Mouse (Mus musculus) neural tube, embryonic 13.5 days (tissue): ENCODE measurements around the gene Inhbc. TPM values are rescaled to one million over a fixed set of nuclear protein-coding genes. Genes with fewer than 3 reads are reported as not detected.
A peak's percentile ranks its signal among the peaks of the same experiment; 100 is the strongest.

Experiments
- ATAC-seq: fragments of 200-750 bp; cut with Nextera tagmentation; 2 replicates; pipeline ENCODE4 v1.8.0; 2017; ENCODE audit warnings: low read depth, mild to moderate bottlenecking, moderate TSS enrichment, moderate library complexity
- H3K27ac ChIP-seq: fragments of 300-500 bp; sonication (generic); replicated peaks from 2 replicates; pipeline ENCODE4 v1.5.1; 2015; ENCODE audit warnings: moderate library complexity, mild to moderate bottlenecking, inconsistent platforms
- H3K27me3 ChIP-seq: fragments of 300-500 bp; sonication (generic); 2 replicates; pipeline ENCODE4 v1.6.1; 2015; ENCODE audit warnings: mild to moderate bottlenecking, inconsistent platforms
- H3K36me3 ChIP-seq: fragments of 300-500 bp; sonication (generic); 2 replicates; pipeline ENCODE4 v1.6.1; 2015; ENCODE audit warnings: mild to moderate bottlenecking, inconsistent platforms
- H3K4me1 ChIP-seq: fragments of 300-500 bp; sonication (generic); replicated peaks from 2 replicates; pipeline ENCODE4 v1.6.1; 2015; ENCODE audit warnings: inconsistent platforms
- H3K4me2 ChIP-seq: fragments of 300-500 bp; sonication (generic); 2 replicates; pipeline ENCODE4 v1.6.1; 2015; ENCODE audit warnings: inconsistent platforms, mild to moderate bottlenecking, moderate library complexity
- H3K4me3 ChIP-seq: fragments of 300-500 bp; sonication (generic); 2 replicates; pipeline ENCODE4 v1.5.1; 2015; ENCODE audit warnings: mild to moderate bottlenecking, inconsistent platforms
- H3K9ac ChIP-seq: fragments of 300-500 bp; sonication (generic); 2 replicates; pipeline ENCODE4 v1.6.1; 2015; ENCODE audit warnings: moderate library complexity, mild to moderate bottlenecking, inconsistent platforms
- H3K9me3 ChIP-seq: fragments of 300-500 bp; sonication (generic); 2 replicates; pipeline ENCODE4 v1.6.1; 2016; ENCODE audit warnings: inconsistent platforms
- WGBS: fragments of 180-500 bp; shearing (Covaris S2); methylation state at CpG from one replicate; pipeline ENCODE4 v1.1.7; 2015; 5-methylcytosine and 5-hydroxymethylcytosine counted together
- polyA plus RNA-seq: library from polyadenylated mRNA; unstranded; fragments of >200 nt; fragmentation: Nextera tagmentation; extraction: Ambion mirVana; gene quantifications from 2 replicates; pipeline ENCODE4 v1.2.1, GENCODE M21; 2015

Inhbc gene
- polyA plus RNA-seq, 1 experiment from 2014 or later, result not detected

GRCm38 (mm10) chr10:127379654-127380053 is 9.4 kb upstream of the Inhbc start:
- WGBS, result 80% methylated on average over 8 of the region's 8 CpGs
- Histone ChIP-seq H3K4me2 (peak overlapping the region; percentile 57), H3K27ac (peak overlapping the region; percentile 96), H3K4me1 (peaks cover 26% of the 10 kb centered on the region), H3K4me3 (peak overlapping the region; percentile 71), H3K9ac (peak overlapping the region; percentile 91; the same call in 1 of the 2 replicates), H3K36me3 (no peaks in the 10 kb centered on the region), H3K27me3 (no peaks in the 10 kb centered on the region), H3K9me3 (no peaks in the 10 kb centered on the region)
- ATAC-seq, result no peak

GRCm38 (mm10) chr10:127377700-127378099 is 7.5 kb upstream of the Inhbc start:
- H3K4me2 ChIP-seq, result no peak overlapping the region
- no peak overlapping the region for H3K27ac ChIP-seq
- H3K4me1 ChIP-seq, result peaks cover 16% of the 10 kb centered on the region
- no peak for ATAC-seq
- WGBS, result 79% methylated on average over 3 of the region's 3 CpGs
- H3K36me3 ChIP-seq, result no peaks in the 10 kb centered on the region
- no peaks in the 10 kb centered on the region for H3K27me3 ChIP-seq
- H3K9ac ChIP-seq, result no peak overlapping the region
- H3K9me3 ChIP-seq, result no peaks in the 10 kb centered on the region
- no peak overlapping the region for H3K4me3 ChIP-seq

- Histone ChIP-seq H3K4me1 (no peaks in the 10 kb centered on the region), H3K27ac (no peak overlapping the region), H3K9ac (no peak overlapping the region), H3K4me2 (no peak overlapping the region), H3K27me3 (no peaks in the 10 kb centered on the region), H3K36me3 (no peaks in the 10 kb centered on the region), H3K9me3 (no peaks in the 10 kb centered on the region), H3K4me3 (no peak overlapping the region)
- WGBS, result 67% methylated on average over 2 of the region's 2 CpGs
- ATAC-seq, result no peak
Observed at GRCm38 (mm10) chr10:127371023-127371422, 792 bp upstream of the Inhbc start.

- WGBS, result 79% methylated on average over 2 of the region's 2 CpGs
Observed at GRCm38 (mm10) chr10:127368273-127368672, 2.0 kb downstream of the Inhbc start.

GRCm38 (mm10) chr10:127367116-127367515 is 3.1 kb downstream of the Inhbc start:
- Histone ChIP-seq H3K4me1 (no peaks in the 10 kb centered on the region), H3K9ac (no peak overlapping the region), H3K27me3 (no peaks in the 10 kb centered on the region), H3K36me3 (no peaks in the 10 kb centered on the region), H3K4me2 (no peak overlapping the region), H3K9me3 (no peaks in the 10 kb centered on the region), H3K27ac (no peak overlapping the region), H3K4me3 (no peak overlapping the region)
- 76% methylated on average over 5 of the region's 5 CpGs for WGBS
- no peak for ATAC-seq

More at GRCm38 (mm10) chr10:127368273-127368672, 2.0 kb downstream of the Inhbc start:
- H3K27me3 ChIP-seq, result no peaks in the 10 kb centered on the region
- H3K4me2 ChIP-seq, result no peak overlapping the region
- no peaks in the 10 kb centered on the region for H3K4me1 ChIP-seq
- no peaks in the 10 kb centered on the region for H3K36me3 ChIP-seq
- H3K4me3 ChIP-seq, result no peak overlapping the region
- H3K9me3 ChIP-seq, result no peaks in the 10 kb centered on the region
- H3K27ac ChIP-seq, result no peak overlapping the region
- H3K9ac ChIP-seq, result no peak overlapping the region
- ATAC-seq, result no peak

GRCm38 (mm10) chr10:127360714-127361113 is 9.5 kb downstream of the Inhbc start:
- Histone ChIP-seq H3K27me3 (no peaks in the 10 kb centered on the region), H3K9ac (no peak overlapping the region), H3K36me3 (no peaks in the 10 kb centered on the region), H3K9me3 (no peaks in the 10 kb centered on the region), H3K4me3 (no peak overlapping the region), H3K4me1 (no peaks in the 10 kb centered on the region), H3K4me2 (no peak overlapping the region), H3K27ac (no peak overlapping the region)
- ATAC-seq, result no peak
- WGBS, result 87% methylated on average over 3 of the region's 3 CpGs

- Histone ChIP-seq H3K4me3 (no peak overlapping the region), H3K4me2 (no peak overlapping the region), H3K36me3 (no peaks in the 10 kb centered on the region), H3K4me1 (peaks cover 9% of the 10 kb centered on the region; the same call in 1 of the 2 replicates), H3K27ac (no peak overlapping the region), H3K27me3 (peaks cover 2% of the 10 kb centered on the region; the same call in 1 of the 2 replicates), H3K9me3 (no peaks in the 10 kb centered on the region), H3K9ac (no peak overlapping the region)
- WGBS, result 55% methylated on average over 10 of the region's 10 CpGs
- no peak for ATAC-seq
Observed at GRCm38 (mm10) chr10:127355336-127355735, 14.9 kb downstream of the Inhbc start.

- H3K36me3 ChIP-seq, result no peaks in the 10 kb centered on the region
- H3K4me3 ChIP-seq, result no peak within 1 kb of the TSS
- peaks cover 9% of the 10 kb centered on the region; the same call in 1 of the 2 replicates for H3K4me1 ChIP-seq
- ATAC-seq, result no peak
- H3K27ac ChIP-seq, result no peak within 1 kb of the TSS
- H3K27me3 ChIP-seq, result peaks cover 2% of the 10 kb centered on the region; the same call in 1 of the 2 replicates
- H3K9ac ChIP-seq, result no peak within 1 kb of the TSS
- 89% methylated on average over 18 of the region's 18 CpGs for WGBS
- H3K9me3 ChIP-seq, result no peaks in the 10 kb centered on the region
- no peak within 1 kb of the TSS for H3K4me2 ChIP-seq
Observed at GRCm38 (mm10) chr10:127353909-127354895, 16.0 kb downstream of the Inhbc start, which contains the start of gene Inhbe. Inhbe (minus strand) TSS chr10:127354411.

- Histone ChIP-seq H3K4me1 (peaks cover 9% of the 10 kb centered on the region; the same call in 1 of the 2 replicates), H3K27me3 (peaks cover 2% of the 10 kb centered on the region; the same call in 1 of the 2 replicates)
- 88% methylated on average over 11 of the region's 11 CpGs for WGBS
Observed at GRCm38 (mm10) chr10:127352766-127353165, 17.5 kb downstream of the Inhbc start.

GRCm38 (mm10) chr10:127352187-127352586 is 18.0 kb downstream of the Inhbc start:
- Histone ChIP-seq H3K36me3 (no peaks in the 10 kb centered on the region), H3K9me3 (no peaks in the 10 kb centered on the region), H3K4me2 (no peak overlapping the region), H3K27ac (no peak overlapping the region), H3K4me3 (no peak overlapping the region), H3K9ac (no peak overlapping the region), H3K27me3 (peaks cover 2% of the 10 kb centered on the region; the same call in 1 of the 2 replicates), H3K4me1 (peaks cover 9% of the 10 kb centered on the region; the same call in 1 of the 2 replicates)
- 83% methylated on average over 9 of the region's 9 CpGs for WGBS
- no peak for ATAC-seq

More at GRCm38 (mm10) chr10:127352766-127353165, 17.5 kb downstream of the Inhbc start:
- ATAC-seq, result no peak
- no peaks in the 10 kb centered on the region for H3K9me3 ChIP-seq
- H3K36me3 ChIP-seq, result no peaks in the 10 kb centered on the region
- H3K4me3 ChIP-seq, result no peak overlapping the region
- H3K27ac ChIP-seq, result no peak overlapping the region
- no peak overlapping the region for H3K9ac ChIP-seq
- no peak overlapping the region for H3K4me2 ChIP-seq

- no peak overlapping the region for H3K9ac ChIP-seq
- no peak overlapping the region for H3K27ac ChIP-seq
- no peaks in the 10 kb centered on the region for H3K36me3 ChIP-seq
- ATAC-seq, result no peak
- H3K4me1 ChIP-seq, result peaks cover 9% of the 10 kb centered on the region; the same call in 1 of the 2 replicates
- no peak overlapping the region for H3K4me2 ChIP-seq
- WGBS, result 73% methylated on average over 8 of the region's 8 CpGs
- peaks cover 2% of the 10 kb centered on the region; the same call in 1 of the 2 replicates for H3K27me3 ChIP-seq
- H3K9me3 ChIP-seq, result no peaks in the 10 kb centered on the region
- no peak overlapping the region for H3K4me3 ChIP-seq
Observed at GRCm38 (mm10) chr10:127351719-127352118, 18.5 kb downstream of the Inhbc start.

GRCm38 (mm10) chr10:127351285-127351595 is 19.0 kb downstream of the Inhbc start:
- ATAC-seq, result 0 out of 2 replicates have a peak, but pooled peaks have one; percentile 24

More at GRCm38 (mm10) chr10:127351285-127351595, 19.0 kb downstream of the Inhbc start:
- Histone ChIP-seq H3K9me3 (no peaks in the 10 kb centered on the region), H3K27ac (no peak overlapping the region), H3K4me2 (peak overlapping the region; percentile 52; the same call in 1 of the 2 replicates), H3K4me3 (no peak overlapping the region), H3K4me1 (peaks cover 9% of the 10 kb centered on the region; the same call in 1 of the 2 replicates), H3K36me3 (no peaks in the 10 kb centered on the region), H3K27me3 (peaks cover 2% of the 10 kb centered on the region; the same call in 1 of the 2 replicates), H3K9ac (peak overlapping the region; percentile 31; the same call in 1 of the 2 replicates)
- WGBS, result 78% methylated on average over 8 of the region's 8 CpGs
